Mouse (Mus musculus) WW6 (cell line): ENCODE results near the gene Aloxe3.

Experiments used
- DNase-seq: peaks from one replicate; pipeline ENCODE4 v3.0.0-alpha.2; 2013; ENCODE audit warnings: low read depth, low spot score

Gene Aloxe3

GRCm38 (mm10) chr11:69109032-69109900 lies 16.4 kb upstream of the Aloxe3 start:
- no peak for DNase-seq

GRCm38 (mm10) chr11:69110319-69111046 lies 15.2 kb upstream of the Aloxe3 start:
- no peak for DNase-seq

DNA sequence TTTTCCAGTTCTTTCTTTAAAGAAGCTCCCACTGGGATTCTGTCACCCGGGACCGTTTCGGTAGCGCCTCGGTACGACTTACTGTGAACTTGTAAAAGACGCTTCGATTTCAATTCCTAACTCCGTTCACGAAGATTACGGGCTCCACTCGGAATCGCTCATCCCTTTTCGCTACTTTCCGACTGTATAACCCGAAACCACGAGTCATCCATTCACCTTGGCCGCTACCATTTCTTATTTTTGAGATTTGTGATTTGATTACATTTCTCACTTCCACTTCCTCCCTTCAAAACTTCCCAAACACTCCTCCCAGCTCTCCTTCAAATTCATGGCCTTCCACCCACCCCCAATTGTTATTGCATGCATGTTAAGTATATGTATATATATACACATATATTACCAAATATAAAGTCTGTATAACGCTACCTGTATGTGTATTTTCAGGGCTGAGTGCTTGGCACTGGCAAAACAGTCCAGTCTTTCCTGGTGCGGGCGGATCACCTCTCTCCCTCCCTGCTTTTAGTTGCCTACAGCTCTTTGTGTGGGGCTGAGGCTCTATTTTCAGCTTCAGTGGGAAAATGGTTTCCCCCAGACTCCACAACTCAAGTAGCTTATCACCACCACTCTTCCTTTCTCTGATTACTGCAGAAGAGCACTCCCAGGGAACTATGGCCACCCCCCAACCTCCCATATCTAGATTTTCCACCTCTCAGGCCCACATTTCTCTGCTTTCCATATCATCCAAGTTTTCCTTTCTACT lies 14.5 kb upstream of the Aloxe3 start:
- no peak for DNase-seq

- DNase-seq, result no peak
These were observed 13.8 kb upstream of the Aloxe3 start for GRCm38 (mm10) chr11:69111865-69112264.

DNA sequence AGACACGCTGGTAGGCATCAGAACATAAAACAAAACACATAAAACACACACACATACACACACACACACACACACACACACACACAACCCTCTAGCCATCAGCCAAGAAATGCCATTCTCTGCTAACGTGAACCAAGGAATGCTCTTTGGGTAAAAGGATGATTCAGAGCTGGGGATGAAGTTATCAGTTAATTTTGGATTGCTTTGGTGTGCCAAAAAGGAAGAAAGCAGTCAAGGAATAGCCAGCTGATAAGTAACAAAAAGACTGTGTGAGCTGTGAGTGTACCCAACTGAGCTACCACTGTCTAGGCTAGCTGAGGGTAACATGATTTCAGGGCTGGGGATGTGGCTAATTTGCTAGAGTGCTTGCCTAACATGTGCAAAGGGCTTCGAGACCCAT lies 11.7 kb upstream of the Aloxe3 start:
- no peak for DNase-seq

DNA sequence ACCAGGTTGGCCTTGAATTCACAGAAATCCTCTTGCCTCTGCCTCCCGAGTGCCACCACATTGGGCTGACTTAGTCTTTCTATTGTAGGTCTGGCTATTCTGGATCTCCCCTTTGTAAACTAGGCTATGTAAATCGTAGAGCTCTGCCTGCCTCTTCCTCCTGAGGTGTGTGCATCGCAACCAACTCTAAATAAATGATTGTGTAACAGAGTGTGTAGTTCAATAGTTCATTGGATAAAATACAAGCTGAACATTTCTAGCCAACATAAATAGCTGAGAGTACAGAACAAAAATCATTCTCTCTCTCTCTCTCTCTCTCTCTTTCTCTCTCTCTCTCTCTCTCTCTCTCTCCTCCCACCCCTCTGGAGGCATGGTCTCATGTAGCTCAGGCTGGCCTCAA lies 11.1 kb upstream of the Aloxe3 start:
- no peak for DNase-seq

- DNase-seq, result no peak
These were observed 8.9 kb upstream of the Aloxe3 start for GRCm38 (mm10) chr11:69116843-69117242.

- DNase-seq, result no peak
These were observed 7.7 kb upstream of the Aloxe3 start for GRCm38 (mm10) chr11:69117737-69118695.

DNA sequence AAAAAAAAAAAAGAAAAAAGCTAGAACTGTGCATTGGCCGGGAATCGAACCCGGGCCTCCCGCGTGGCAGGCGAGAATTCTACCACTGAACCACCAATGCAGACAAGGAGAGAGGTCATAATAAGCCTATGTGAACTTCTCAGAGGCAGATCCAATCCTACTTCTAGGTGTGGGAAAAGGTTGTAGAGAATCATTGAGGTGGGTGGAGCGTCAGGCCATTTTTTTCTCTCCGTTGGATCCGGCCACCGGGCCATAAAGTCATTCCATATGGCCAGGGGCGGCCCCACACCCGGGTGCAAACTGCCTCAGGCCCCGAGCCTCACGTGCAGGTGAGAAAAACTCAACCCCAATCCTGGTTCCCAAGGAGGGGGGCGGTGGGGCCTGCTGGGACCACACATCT lies 6.9 kb upstream of the Aloxe3 start:
- DNase-seq, result peak; percentile 80

DNA sequence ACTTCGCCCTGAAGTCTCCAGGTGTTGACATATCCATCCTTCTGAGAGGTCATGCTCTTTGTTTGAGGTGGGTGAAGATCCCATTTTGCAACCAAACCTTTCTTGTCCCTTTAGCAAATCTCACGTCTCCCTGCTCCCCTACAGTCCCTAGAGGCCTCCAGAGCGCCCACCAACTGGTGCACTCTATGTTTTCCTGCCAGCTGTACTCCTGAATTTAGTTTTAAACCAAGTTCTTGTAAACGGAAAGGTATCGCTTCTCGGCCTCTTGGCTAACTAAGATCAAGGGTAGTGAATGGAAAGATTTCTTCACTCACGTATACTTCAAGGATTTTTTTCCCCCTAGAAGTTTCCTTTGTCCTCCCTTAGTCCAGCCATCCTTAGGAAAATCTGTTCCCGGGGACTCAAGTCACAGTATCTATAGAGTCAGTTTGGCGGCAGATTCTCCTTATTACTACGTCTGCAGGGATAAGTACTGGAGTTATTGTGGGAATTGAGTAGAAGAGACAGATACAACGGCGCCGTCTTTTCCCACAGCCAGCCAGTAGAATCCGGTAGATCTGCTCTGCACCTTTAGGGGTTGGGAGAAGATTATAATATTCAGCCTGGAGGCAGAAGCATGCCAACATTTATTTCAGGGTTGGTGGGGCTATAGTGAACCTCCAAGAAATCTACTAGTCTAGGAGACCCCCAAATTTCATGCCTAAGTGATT lies 6.1 kb upstream of the Aloxe3 start:
- DNase-seq, result no peak

GRCm38 (mm10) chr11:69120221-69121000 lies 5.3 kb upstream of the Aloxe3 start, which contains the start of gene Hes7:
Hes7 (plus strand) TSS chr11:69120404.
- no peak for DNase-seq

GRCm38 (mm10) chr11:69121001-69121740 lies 4.5 kb upstream of the Aloxe3 start:
- DNase-seq, result no peak

- no peak for DNase-seq
These were observed 3.9 kb upstream of the Aloxe3 start for GRCm38 (mm10) chr11:69121741-69122335.

DNA sequence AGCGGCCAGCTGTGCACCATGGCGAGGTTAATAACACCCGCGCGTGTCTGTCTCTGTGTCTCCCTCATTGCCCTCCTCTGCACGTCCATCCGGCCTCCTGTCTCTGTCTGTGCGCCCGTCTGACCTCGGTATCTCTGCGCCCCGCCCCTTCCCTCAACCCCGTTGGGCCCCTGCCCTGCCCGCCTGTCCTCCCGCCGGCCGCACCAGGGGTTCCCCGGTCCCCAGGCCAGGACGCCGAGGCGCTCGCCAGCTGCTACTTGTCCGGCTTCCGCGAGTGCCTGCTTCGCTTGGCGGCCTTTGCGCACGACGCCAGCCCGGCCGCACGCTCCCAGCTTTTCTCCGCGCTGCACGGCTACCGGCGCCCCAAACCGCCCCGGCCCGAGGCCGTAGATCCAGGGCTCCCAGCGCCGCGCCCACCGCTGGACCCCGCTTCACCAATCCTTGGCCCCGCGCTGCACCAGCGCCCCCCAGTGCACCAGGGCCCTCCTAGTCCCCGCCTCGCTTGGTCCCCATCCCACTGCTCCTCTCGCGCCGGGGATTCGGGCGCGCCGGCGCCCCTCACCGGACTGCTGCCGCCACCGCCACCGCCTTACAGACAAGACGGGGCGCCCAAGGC lies 3.3 kb upstream of the Aloxe3 start, which contains the start of gene 9130213A22Rik:
9130213A22Rik (minus strand) TSS at position 254 of the 616 bp plus-strand sequence.
- peak; percentile 81 for DNase-seq

- DNase-seq, result peak; percentile 78
These were observed 2.5 kb upstream of the Aloxe3 start for GRCm38 (mm10) chr11:69123056-69123692.

GRCm38 (mm10) chr11:69123693-69124497 lies 1.8 kb upstream of the Aloxe3 start:
- peak; percentile 82 for DNase-seq

- DNase-seq, result peak; percentile 61
These were observed 1.2 kb upstream of the Aloxe3 start for GRCm38 (mm10) chr11:69124498-69124847.
